Mouse (Mus musculus) layer of hippocampus, adult 9-11 months (tissue): ENCODE measurements around the gene Efl1.
"Not testable (repeated sequence)": the region's sequence is repeated elsewhere in the genome, so short reads cannot be mapped to it uniquely, and the experiment has no call there.

Source experiments
- DNase-seq: peaks from one replicate; pipeline ENCODE4 v3.0.0; 2022

Gene Efl1

GRCm38 (mm10) chr7:82764951-82765350, 116.5 kb downstream of the Efl1 start:
- no peak for DNase-seq

GRCm38 (mm10) chr7:82766623-82767022, 118.2 kb downstream of the Efl1 start:
- DNase-seq = no peak

- no peak for DNase-seq
Observed at GRCm38 (mm10) chr7:82770207-82770606, 121.8 kb downstream of the Efl1 start.

- not testable (repeated sequence) for DNase-seq
Observed at GRCm38 (mm10) chr7:82770957-82771660, 122.7 kb downstream of the Efl1 start.

- not testable (repeated sequence) for DNase-seq
Observed at GRCm38 (mm10) chr7:82771661-82772021, 123.2 kb downstream of the Efl1 start.

- no peak for DNase-seq
Observed at GRCm38 (mm10) chr7:82772481-82772880, 124.1 kb downstream of the Efl1 start.

GRCm38 (mm10) chr7:82773150-82773549, 124.7 kb downstream of the Efl1 start:
- DNase-seq = no peak

GRCm38 (mm10) chr7:82773884-82774283, 125.5 kb downstream of the Efl1 start:
- DNase-seq = no peak

- DNase-seq = no peak
Observed at GRCm38 (mm10) chr7:82775090-82775489, 126.7 kb downstream of the Efl1 start.

- DNase-seq = no peak
Observed at GRCm38 (mm10) chr7:82783071-82783470, 134.7 kb downstream of the Efl1 start.

GRCm38 (mm10) chr7:82783693-82784092, 135.3 kb downstream of the Efl1 start:
- DNase-seq = no peak

GRCm38 (mm10) chr7:82785335-82785934, 137.0 kb downstream of the Efl1 start:
- DNase-seq = no peak

- peak; percentile 83 for DNase-seq
Observed at GRCm38 (mm10) chr7:82785970-82786647, 137.7 kb downstream of the Efl1 start.

- DNase-seq = no peak
Observed at GRCm38 (mm10) chr7:82792644-82793043, 144.2 kb downstream of the Efl1 start.

GRCm38 (mm10) chr7:82793111-82793510, 144.7 kb downstream of the Efl1 start:
- no peak for DNase-seq

- no peak for DNase-seq
Observed at GRCm38 (mm10) chr7:82794542-82794941, 146.1 kb downstream of the Efl1 start.

- DNase-seq = no peak
Observed at GRCm38 (mm10) chr7:82802206-82802605, 153.8 kb downstream of the Efl1 start.

GRCm38 (mm10) chr7:82808257-82808656, 159.8 kb downstream of the Efl1 start:
- no peak for DNase-seq

- no peak for DNase-seq
Observed at GRCm38 (mm10) chr7:82809126-82809525, 160.7 kb downstream of the Efl1 start.

- no peak for DNase-seq
Observed at GRCm38 (mm10) chr7:82810799-82811139, 162.4 kb downstream of the Efl1 start.

- DNase-seq = no peak
Observed at GRCm38 (mm10) chr7:82811140-82811851, 162.9 kb downstream of the Efl1 start.

GRCm38 (mm10) chr7:82812186-82813155, 164.1 kb downstream of the Efl1 start:
- no peak for DNase-seq
